ENCODE assay signal across 31 mouse cellular contexts in the genomic region with DNA sequence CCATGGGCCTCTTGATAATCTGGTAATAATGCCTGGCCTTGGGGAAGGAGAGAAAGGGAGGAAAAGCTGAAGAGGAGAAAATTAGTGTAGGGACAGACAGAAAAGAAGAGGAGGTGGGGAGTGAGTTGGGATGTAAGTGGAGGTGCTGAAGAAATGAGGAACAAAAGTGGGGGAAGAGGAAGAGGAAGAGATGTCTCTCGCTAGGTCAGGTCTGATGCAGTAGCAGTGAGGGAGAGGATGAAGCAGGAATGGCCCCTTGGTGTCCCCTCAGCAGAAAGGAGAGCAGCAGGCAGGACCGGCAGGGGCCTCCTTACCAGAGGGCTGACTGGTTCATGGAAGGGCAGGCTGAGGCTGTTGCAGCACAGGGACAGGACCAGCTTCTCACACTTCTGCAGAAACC. TPM values are rescaled to one million over a fixed set of nuclear protein-coding genes. Genes with fewer than 3 reads are reported as not detected.
"Had no signal": no experiment of that assay in that cellular context is flagged by ENCODE, and none has a peak within 500 bp of the region (broad histone marks: within the 10 kb centered on the region; RNA-seq: fewer than 3 reads in every experiment).

No protein-coding gene starts in this region.

- H3K27me3 ChIP-seq: intestine, embryonic 15.5 days; limb, embryonic 13.5 days; limb, embryonic 15.5 days; liver, embryonic 13.5 days had no signal

- H3K9ac ChIP-seq: heart, embryonic 13.5 days; heart, embryonic 15.5 days; hindbrain, embryonic 14.5 days; intestine, embryonic 15.5 days; limb, embryonic 13.5 days; limb, embryonic 15.5 days; liver, embryonic 13.5 days had no signal

- H3K4me2 ChIP-seq: heart, embryonic 11.5 days; heart, embryonic 13.5 days; heart, embryonic 15.5 days; hindbrain, embryonic 14.5 days; intestine, embryonic 15.5 days; limb, embryonic 13.5 days; limb, embryonic 15.5 days; liver, embryonic 13.5 days had no signal

- H3K4me1 ChIP-seq: heart, embryonic 13.5 days; heart, embryonic 15.5 days; intestine, embryonic 15.5 days; limb, embryonic 15.5 days; liver, embryonic 13.5 days had no signal

- DNase-seq: gastrocnemius, adult 2 months; gastrocnemius, postnatal 10 days; gastrocnemius, postnatal 25 days; heart, adult 11 months; heart, adult 2 months; heart, postnatal 14 days; heart, postnatal 36 days; kidney, adult 18-20 months; kidney, adult 8-10 months; kidney, postnatal 10 days; kidney, postnatal 25 days; kidney, postnatal 4 days; layer of hippocampus, adult 9-11 months; liver, embryonic 13.5 days had no signal

- H3K27ac ChIP-seq: gastrocnemius, adult 2 months; heart, adult 2 months; heart, embryonic 13.5 days; heart, embryonic 15.5 days; hindbrain, embryonic 14.5 days; intestine, embryonic 15.5 days; left cerebral cortex, adult 2 months; limb, embryonic 13.5 days; limb, embryonic 15.5 days; liver, embryonic 13.5 days had no signal

- H3K9me3 ChIP-seq: heart, embryonic 13.5 days; heart, embryonic 15.5 days; intestine, embryonic 15.5 days; limb, embryonic 13.5 days; limb, embryonic 15.5 days; liver, embryonic 13.5 days had no signal

- ATAC-seq: hindbrain, embryonic 16.5 days; inflammation-experienced regulatory T-cells, adult 6 months; intestine, embryonic 15.5 days; intestine, postnatal 0 days had no signal

- H3K36me3 ChIP-seq: heart, embryonic 13.5 days; heart, embryonic 15.5 days; intestine, embryonic 15.5 days; limb, embryonic 13.5 days; limb, embryonic 15.5 days; liver, embryonic 13.5 days had no signal

- H3K4me3 ChIP-seq: gastrocnemius, adult 2 months; heart, adult 2 months; heart, embryonic 13.5 days; heart, embryonic 15.5 days; intestine, embryonic 15.5 days; left cerebral cortex, adult 2 months; limb, embryonic 13.5 days; limb, embryonic 15.5 days; liver, embryonic 13.5 days had no signal

RNA-seq across cellular contexts. Expression of a gene that starts 16.9 kb away (rescaled TPM):
- total RNA-seq: gastrocnemius, postnatal 10 days; gastrocnemius, postnatal 25 days; heart, adult 2 months; heart, postnatal 36 days; hematopoietic stem cell, adult 5-6 weeks; liver, adult 2 months had no signal
- polyA plus RNA-seq: inflammation-experienced regulatory T-cells, adult 6 months; liver, adult 2 months; liver, embryonic 13.5 days had no signal

RNA-seq across cellular contexts. Expression of a gene that starts 52.2 kb away (rescaled TPM):
- polyA plus RNA-seq: heart, embryonic 13.5 days; heart, embryonic 15.5 days; heart, postnatal 0 days; inflammation-experienced regulatory T-cells, adult 6 months; kidney, embryonic 14.5 days; kidney, embryonic 16.5 days; limb, embryonic 11.5 days had no signal
